Mouse (Mus musculus): ENCODE data around the gene Ctsw. TPM values are rescaled to one million over a fixed set of nuclear protein-coding genes. Genes with fewer than 3 reads are reported as not detected.

Ctsw gene
- polyA plus RNA-seq, 1 experiment from 2014 or later, result 4.8 TPM

DNA sequence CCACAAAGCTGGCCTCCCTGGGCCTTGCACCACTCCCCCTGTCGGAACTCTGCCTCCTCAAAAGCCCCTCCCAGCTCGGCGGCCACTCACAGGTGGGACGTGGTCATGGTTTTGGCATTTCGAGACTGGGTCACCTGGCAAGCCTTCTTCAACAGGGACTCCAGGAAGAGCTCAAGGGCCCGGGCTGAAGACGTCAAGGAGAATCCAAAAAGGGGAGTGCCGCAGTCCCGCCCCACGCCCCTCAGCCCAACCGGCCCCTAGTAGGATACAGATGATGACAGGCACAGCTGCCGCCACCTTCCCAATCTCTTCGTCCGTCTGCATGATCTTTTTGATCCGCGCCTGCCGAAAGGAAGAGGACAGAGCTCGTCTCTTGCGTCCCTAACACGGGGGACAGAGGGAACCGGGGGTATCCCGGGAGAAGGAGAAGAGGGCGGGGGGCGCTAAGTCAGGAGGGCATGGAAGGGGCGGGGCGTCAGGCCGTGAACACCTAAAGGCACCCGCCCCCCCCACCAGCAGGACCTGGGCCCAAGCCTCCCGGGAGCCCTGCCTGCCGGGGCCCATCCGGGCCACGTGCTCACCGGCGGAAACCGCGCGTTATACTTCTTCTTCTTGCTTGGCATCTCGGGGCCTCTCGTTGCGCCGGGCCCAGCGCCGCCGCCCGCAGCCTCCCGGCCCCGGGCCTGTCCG lies 44.1 kb downstream of the Ctsw start:
- WGBS, result 3% methylated on average over 34 of the region's 48 CpGs
- no peaks in the 10 kb centered on the region for H3K27me3 ChIP-seq
- peak overlapping the region; percentile 85 for H3K27ac ChIP-seq (replicated peaks)
- H3K4me3 ChIP-seq, result peak overlapping the region; percentile 81
- H3K4me1 ChIP-seq, result peaks cover 43% of the 10 kb centered on the region
- H3K9me3 ChIP-seq, result no peaks in the 10 kb centered on the region
- H3K9ac ChIP-seq (replicated peaks), result peak overlapping the region; percentile 66
- peak; percentile 17 for ATAC-seq (replicated peaks)
- H3K36me3 ChIP-seq, result peaks cover 22% of the 10 kb centered on the region
- peak overlapping the region; percentile 80 for H3K4me2 ChIP-seq (replicated peaks)

DNA sequence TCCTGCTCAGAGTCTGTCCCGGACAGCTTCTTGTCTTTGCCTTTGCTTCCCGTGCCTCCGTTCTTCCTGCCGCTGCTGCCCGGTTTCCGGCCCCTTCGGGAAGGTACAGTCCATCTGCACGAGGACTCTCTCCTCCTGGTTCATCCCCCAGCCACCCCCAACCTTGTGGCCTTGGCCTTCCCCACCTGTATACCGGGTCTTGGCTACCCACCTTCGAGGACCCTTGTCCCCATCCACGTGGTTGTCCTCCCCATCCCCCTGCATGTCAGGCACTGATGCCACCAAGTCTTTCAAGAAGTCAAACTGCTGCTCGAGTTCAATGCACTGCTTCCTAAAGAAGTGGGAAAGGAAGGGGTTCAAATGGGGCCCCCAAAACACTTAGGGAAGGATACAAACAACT lies 44.7 kb downstream of the Ctsw start:
- Histone ChIP-seq H3K4me3 (peak overlapping the region; percentile 81), H3K36me3 (peaks cover 22% of the 10 kb centered on the region), H3K27me3 (no peaks in the 10 kb centered on the region), H3K9me3 (no peaks in the 10 kb centered on the region), H3K4me2 (replicated peaks) (peak overlapping the region; percentile 80), H3K27ac (replicated peaks) (no peak overlapping the region), H3K4me1 (peaks cover 43% of the 10 kb centered on the region), H3K9ac (replicated peaks) (peak overlapping the region; percentile 66)
- 62% methylated on average over 12 of the region's 12 CpGs for WGBS
- no peak for ATAC-seq (replicated peaks)

DNA sequence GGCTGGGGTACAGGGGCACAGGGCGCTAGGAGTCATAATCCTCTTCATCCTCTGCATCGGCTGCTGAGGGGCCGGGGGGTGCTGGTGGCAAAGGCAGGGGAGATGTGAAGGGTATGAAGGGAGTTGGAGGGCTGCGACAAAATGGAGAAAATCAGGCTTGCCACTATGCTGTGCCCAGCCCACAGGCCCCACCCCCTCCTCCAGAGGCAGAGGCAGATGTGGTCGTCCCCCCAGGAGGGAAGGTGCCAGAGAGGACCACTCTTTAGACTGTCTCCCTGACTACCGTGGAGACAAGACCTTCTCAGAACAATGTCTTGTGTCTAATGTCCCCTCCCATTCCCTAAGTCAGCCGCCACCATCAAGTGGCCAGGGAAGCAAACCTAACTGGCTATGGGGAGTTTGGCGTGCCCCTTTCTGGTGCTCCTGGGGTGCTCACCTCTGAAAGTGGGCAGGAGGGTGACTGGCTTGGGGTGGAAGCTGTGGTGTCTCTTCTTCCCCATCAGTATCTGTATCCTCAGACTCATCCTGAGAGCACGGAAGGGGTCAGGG lies 45.3 kb downstream of the Ctsw start:
- Histone ChIP-seq H3K36me3 (peaks cover 22% of the 10 kb centered on the region), H3K4me2 (replicated peaks) (peak overlapping the region; percentile 80), H3K27ac (replicated peaks) (no peak overlapping the region), H3K27me3 (no peaks in the 10 kb centered on the region), H3K9ac (replicated peaks) (peak overlapping the region; percentile 66; the same call in 1 of the 2 replicates), H3K4me3 (peak overlapping the region; percentile 81), H3K4me1 (peaks cover 43% of the 10 kb centered on the region), H3K9me3 (no peaks in the 10 kb centered on the region)
- ATAC-seq (replicated peaks), result no peak
- WGBS, result 75% methylated on average over 9 of the region's 9 CpGs

DNA sequence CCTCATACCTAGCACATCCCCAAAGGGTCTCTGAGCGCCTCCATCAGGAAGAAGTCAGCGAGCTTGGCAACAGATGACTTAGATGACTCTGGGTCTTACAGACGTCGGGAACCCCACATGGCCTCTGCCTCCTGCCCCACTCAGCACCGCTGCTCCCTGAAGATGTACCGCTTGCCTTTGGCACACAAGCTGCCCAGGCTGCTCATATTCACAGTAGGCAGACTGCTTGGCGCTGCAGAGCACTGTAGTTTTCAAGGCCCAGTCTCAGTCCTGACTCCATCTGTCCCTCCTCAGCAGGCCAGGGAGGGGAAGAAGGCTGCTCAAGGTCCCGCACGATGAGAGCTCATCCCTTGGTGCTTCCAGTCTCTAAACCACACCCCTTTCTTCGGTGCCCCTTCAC lies 46.0 kb downstream of the Ctsw start:
- Histone ChIP-seq H3K27ac (replicated peaks) (no peak overlapping the region), H3K9ac (replicated peaks) (no peak overlapping the region), H3K4me1 (peaks cover 43% of the 10 kb centered on the region), H3K4me3 (no peak overlapping the region), H3K36me3 (peaks cover 20% of the 10 kb centered on the region), H3K4me2 (replicated peaks) (no peak overlapping the region), H3K27me3 (no peaks in the 10 kb centered on the region), H3K9me3 (no peaks in the 10 kb centered on the region)
- 86% methylated on average over 10 of the region's 10 CpGs for WGBS
- no peak for ATAC-seq (replicated peaks)

DNA sequence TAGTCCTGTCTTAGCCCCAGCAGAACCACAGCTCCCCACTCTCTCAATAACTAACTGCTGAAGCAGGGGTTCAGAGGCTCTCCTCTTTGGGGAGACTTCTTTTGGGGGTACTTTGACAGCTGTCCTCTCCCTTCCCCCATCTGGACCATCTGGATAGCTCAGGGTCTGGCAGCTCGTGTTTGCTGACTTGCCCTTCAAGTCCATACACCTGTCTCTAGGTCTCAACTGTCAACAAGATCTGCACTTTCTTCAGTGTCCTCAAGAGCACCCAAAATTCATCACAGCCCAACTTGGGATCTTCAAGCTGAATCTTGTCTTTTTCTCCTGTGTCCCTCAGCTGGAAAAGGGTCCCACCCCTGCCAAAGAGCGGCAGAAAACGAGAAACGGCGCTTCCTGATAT lies 46.5 kb downstream of the Ctsw start:
- H3K36me3 ChIP-seq, result peaks cover 16% of the 10 kb centered on the region
- no peak overlapping the region for H3K4me2 ChIP-seq (replicated peaks)

DNA sequence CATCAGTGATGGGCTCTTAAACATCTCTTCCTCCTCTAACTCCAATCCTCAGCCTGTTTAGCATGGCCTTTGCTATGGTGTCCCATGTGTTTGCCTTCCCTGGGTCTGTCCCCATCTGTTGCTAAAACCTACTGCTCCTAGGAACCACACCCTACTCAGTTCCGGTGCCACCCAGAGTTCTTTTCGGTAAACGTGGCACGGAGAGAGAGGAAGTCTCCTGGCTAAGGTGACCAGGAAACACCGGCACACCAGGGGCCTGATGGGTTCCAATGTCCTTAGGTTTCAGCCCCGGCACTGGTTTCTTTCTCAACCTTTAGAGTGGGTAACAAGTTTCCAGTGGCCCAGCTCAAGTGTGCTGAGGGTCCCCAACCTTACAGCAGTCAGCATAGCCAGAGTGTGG lies 47.7 kb downstream of the Ctsw start:
- Histone ChIP-seq H3K4me1 (peaks cover 26% of the 10 kb centered on the region), H3K4me2 (replicated peaks) (no peak overlapping the region), H3K27me3 (no peaks in the 10 kb centered on the region), H3K27ac (replicated peaks) (no peak overlapping the region), H3K9me3 (no peaks in the 10 kb centered on the region), H3K4me3 (no peak overlapping the region), H3K9ac (replicated peaks) (no peak overlapping the region), H3K36me3 (peaks cover 16% of the 10 kb centered on the region)
- no peak for ATAC-seq (replicated peaks)
- 96% methylated on average over 6 of the region's 6 CpGs for WGBS

More for the DNA sequence above, 46.5 kb downstream of the Ctsw start:
- Histone ChIP-seq H3K9ac (replicated peaks) (0 out of 2 replicates have a peak overlapping the region, but pooled peaks have one; percentile 7), H3K4me1 (peaks cover 38% of the 10 kb centered on the region), H3K27me3 (no peaks in the 10 kb centered on the region), H3K4me3 (no peak overlapping the region), H3K9me3 (no peaks in the 10 kb centered on the region), H3K27ac (replicated peaks) (no peak overlapping the region)
- no peak for ATAC-seq (replicated peaks)
- WGBS, result 86% methylated on average over 5 of the region's 5 CpGs

DNA sequence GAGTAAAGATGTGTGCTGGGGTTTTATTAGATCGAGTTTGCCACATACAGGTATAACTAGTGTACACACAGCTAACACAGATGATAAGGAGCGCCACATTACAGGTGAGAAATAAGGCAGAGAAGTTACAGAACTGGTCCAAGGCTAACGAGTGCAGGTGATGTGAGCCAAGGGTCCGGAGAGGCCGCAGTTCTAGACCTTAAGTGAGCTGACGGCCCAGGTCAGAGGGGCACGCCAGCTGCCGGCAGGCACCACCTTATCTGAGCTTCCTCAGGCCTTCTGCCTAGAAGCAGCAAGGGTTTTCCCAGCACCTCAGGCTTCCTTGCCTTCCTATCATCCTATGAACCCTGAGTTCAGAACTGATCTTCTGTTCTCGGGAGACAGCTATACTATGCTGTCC lies 48.7 kb downstream of the Ctsw start:
- H3K9ac ChIP-seq (replicated peaks), result no peak overlapping the region
- H3K9me3 ChIP-seq, result no peaks in the 10 kb centered on the region
- H3K27me3 ChIP-seq, result no peaks in the 10 kb centered on the region
- H3K27ac ChIP-seq (replicated peaks), result no peak overlapping the region
- H3K4me2 ChIP-seq (replicated peaks), result no peak overlapping the region
- ATAC-seq (replicated peaks), result no peak
- peaks cover 25% of the 10 kb centered on the region for H3K4me1 ChIP-seq
- whole genome bisulfite sequencing, result 90% methylated on average over 9 of the region's 9 CpGs
- peaks cover 16% of the 10 kb centered on the region for H3K36me3 ChIP-seq
- no peak overlapping the region for H3K4me3 ChIP-seq

DNA sequence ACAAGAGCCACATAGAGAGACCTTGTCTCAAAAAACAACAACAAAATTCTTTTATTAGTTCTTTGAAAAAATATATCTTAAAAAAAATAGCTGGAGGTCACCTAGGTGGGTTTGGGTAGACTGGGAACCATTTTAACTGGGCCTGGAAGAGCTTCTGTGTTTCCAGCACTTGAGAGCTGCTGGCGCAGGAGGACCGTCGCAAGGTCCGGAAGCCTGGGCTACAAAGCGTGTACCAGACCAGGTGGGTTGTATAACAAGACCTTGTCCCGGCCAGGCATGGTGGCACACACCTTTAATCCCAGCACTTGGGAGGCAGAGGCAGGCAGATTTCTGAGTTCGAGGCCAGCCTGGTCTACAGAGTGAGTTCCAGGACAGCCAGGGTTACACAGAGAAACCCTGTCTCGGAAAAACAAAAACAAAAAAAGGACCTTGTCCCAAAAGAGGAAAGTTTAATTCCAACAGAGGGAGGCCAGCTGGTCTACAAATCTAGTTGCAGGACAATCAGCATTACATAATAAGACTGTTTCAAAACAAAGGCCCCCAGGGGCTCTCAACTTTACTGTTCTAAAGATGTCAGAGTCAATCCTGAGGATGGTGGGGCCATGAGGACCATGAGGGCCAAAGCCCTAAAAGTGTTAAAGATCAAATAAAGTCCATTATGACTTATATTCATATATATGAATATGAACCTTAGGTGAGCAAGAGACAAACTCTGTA lies 49.4 kb downstream of the Ctsw start:
- Histone ChIP-seq H3K4me3 (no peak overlapping the region), H3K27ac (replicated peaks) (no peak overlapping the region), H3K36me3 (peaks cover 16% of the 10 kb centered on the region), H3K9me3 (no peaks in the 10 kb centered on the region), H3K4me2 (replicated peaks) (no peak overlapping the region), H3K27me3 (no peaks in the 10 kb centered on the region), H3K9ac (replicated peaks) (no peak overlapping the region), H3K4me1 (peaks cover 23% of the 10 kb centered on the region)
- no peak for ATAC-seq (replicated peaks)
- WGBS, result 96% methylated on average over 8 of the region's 8 CpGs

Other genes with a start within 250 kb of the Ctsw start
- gene Pacs1, start 195.4 kb downstream of the Ctsw start, polyA plus RNA-seq (2015; fragmentation: Nextera tagmentation; extraction: Ambion mirVana), result 32.5 and 33.3 TPM in 2 replicates
- gene Sf3b2, start 173.1 kb downstream of the Ctsw start, polyA plus RNA-seq (2015; fragmentation: Nextera tagmentation; extraction: Ambion mirVana), result 381 and 383 TPM in 2 replicates
- 31.4 and 31.6 TPM in 2 replicates for gene Gal3st3, start 170.2 kb downstream of the Ctsw start, polyA plus RNA-seq (2015; fragmentation: Nextera tagmentation; extraction: Ambion mirVana)
- not detected in 2 replicates for gene Catsper1, start 132.8 kb downstream of the Ctsw start, polyA plus RNA-seq (2015; fragmentation: Nextera tagmentation; extraction: Ambion mirVana)
- gene Cst6, start 118.9 kb downstream of the Ctsw start, polyA plus RNA-seq (2015; fragmentation: Nextera tagmentation; extraction: Ambion mirVana), result 2.7 and 3.1 TPM in 2 replicates
- gene Eif1ad, start 101.8 kb downstream of the Ctsw start, polyA plus RNA-seq (2015; fragmentation: Nextera tagmentation; extraction: Ambion mirVana), result 49.6 and 52.8 TPM in 2 replicates
- 401 and 423 TPM in 2 replicates for gene Banf1, start 101.3 kb downstream of the Ctsw start, polyA plus RNA-seq (2015; fragmentation: Nextera tagmentation; extraction: Ambion mirVana)
- gene Sart1, start 79.8 kb downstream of the Ctsw start, polyA plus RNA-seq (2015; fragmentation: Nextera tagmentation; extraction: Ambion mirVana), result 81.2 and 90.2 TPM in 2 replicates
- gene Tsga10ip, start 66.0 kb downstream of the Ctsw start, polyA plus RNA-seq (2015; fragmentation: Nextera tagmentation; extraction: Ambion mirVana), result 0.10 TPM in 1 of 2 replicates, not detected in the other
- 306 and 315 TPM in 2 replicates for gene Drap1, start 43.5 kb downstream of the Ctsw start, polyA plus RNA-seq (2015; fragmentation: Nextera tagmentation; extraction: Ambion mirVana)
- 66.5 TPM in 2 replicates for gene AI837181, start 43.4 kb downstream of the Ctsw start, polyA plus RNA-seq (2015; fragmentation: Nextera tagmentation; extraction: Ambion mirVana)
- gene Fosl1, start 21.0 kb downstream of the Ctsw start, polyA plus RNA-seq (2015; fragmentation: Nextera tagmentation; extraction: Ambion mirVana), result not detected in 2 replicates
- gene Ccdc85b, start 10.6 kb downstream of the Ctsw start, polyA plus RNA-seq (2015; fragmentation: Nextera tagmentation; extraction: Ambion mirVana), result 10.7 and 11.4 TPM in 2 replicates
- gene Fibp, start 7.9 kb downstream of the Ctsw start, polyA plus RNA-seq (2015; fragmentation: Nextera tagmentation; extraction: Ambion mirVana), result 160 and 184 TPM in 2 replicates
- gene Efemp2, start 5.4 kb upstream of the Ctsw start, polyA plus RNA-seq (2015; fragmentation: Nextera tagmentation; extraction: Ambion mirVana), result 30.1 TPM in 2 replicates
- 55.3 and 60.7 TPM in 2 replicates for gene Mus81, start 19.9 kb upstream of the Ctsw start, polyA plus RNA-seq (2015; fragmentation: Nextera tagmentation; extraction: Ambion mirVana)
- gene Cfl1, start 21.9 kb upstream of the Ctsw start, polyA plus RNA-seq (2015; fragmentation: Nextera tagmentation; extraction: Ambion mirVana), result 3,659 and 3,744 TPM in 2 replicates
- gene 1700020D05Rik, start 35.3 kb upstream of the Ctsw start, polyA plus RNA-seq (2015; fragmentation: Nextera tagmentation; extraction: Ambion mirVana), result 0.39 and 0.49 TPM in 2 replicates
- gene Snx32, start 42.0 kb upstream of the Ctsw start, polyA plus RNA-seq (2015; fragmentation: Nextera tagmentation; extraction: Ambion mirVana), result 71.9 and 72.8 TPM in 2 replicates
- gene Ovol1, start 92.1 kb upstream of the Ctsw start, polyA plus RNA-seq (2015; fragmentation: Nextera tagmentation; extraction: Ambion mirVana), result not detected in 2 replicates
- 2.2 and 2.3 TPM in 2 replicates for gene Ap5b1, start 99.5 kb upstream of the Ctsw start, polyA plus RNA-seq (2015; fragmentation: Nextera tagmentation; extraction: Ambion mirVana)
- 93.4 and 99.8 TPM in 2 replicates for gene Rnaseh2c, start 133.4 kb upstream of the Ctsw start, polyA plus RNA-seq (2015; fragmentation: Nextera tagmentation; extraction: Ambion mirVana)
- 75.9 and 76.9 TPM in 2 replicates for gene Kat5, start 141.7 kb upstream of the Ctsw start, polyA plus RNA-seq (2015; fragmentation: Nextera tagmentation; extraction: Ambion mirVana)
- 34.7 and 38.3 TPM in 2 replicates for gene Rela, start 169.0 kb upstream of the Ctsw start, polyA plus RNA-seq (2015; fragmentation: Nextera tagmentation; extraction: Ambion mirVana)
- 14.1 and 15.5 TPM in 2 replicates for gene Sipa1, start 195.2 kb upstream of the Ctsw start, polyA plus RNA-seq (2015; fragmentation: Nextera tagmentation; extraction: Ambion mirVana)
- 12.2 and 13.0 TPM in 2 replicates for gene Map3k11, start 220.2 kb upstream of the Ctsw start, polyA plus RNA-seq (2015; fragmentation: Nextera tagmentation; extraction: Ambion mirVana)
- 27.6 and 29.1 TPM in 2 replicates for gene Pcnx3, start 220.4 kb upstream of the Ctsw start, polyA plus RNA-seq (2015; fragmentation: Nextera tagmentation; extraction: Ambion mirVana)
- gene Kcnk7, start 235.9 kb upstream of the Ctsw start, polyA plus RNA-seq (2015; fragmentation: Nextera tagmentation; extraction: Ambion mirVana), result 0.33 TPM in 1 of 2 replicates, not detected in the other

Data from forebrain, embryonic 15.5 days (tissue).